Mouse (Mus musculus): ENCODE results near the gene Zbtb44. TPM values are rescaled to one million over a fixed set of nuclear protein-coding genes. Genes with fewer than 3 reads are reported as not detected.

The Zbtb44 gene
- 6.3 and 7.5 TPM in 2 replicates for polyA plus RNA-seq (2015; fragmentation: Nextera tagmentation; extraction: Ambion mirVana)

DNA sequence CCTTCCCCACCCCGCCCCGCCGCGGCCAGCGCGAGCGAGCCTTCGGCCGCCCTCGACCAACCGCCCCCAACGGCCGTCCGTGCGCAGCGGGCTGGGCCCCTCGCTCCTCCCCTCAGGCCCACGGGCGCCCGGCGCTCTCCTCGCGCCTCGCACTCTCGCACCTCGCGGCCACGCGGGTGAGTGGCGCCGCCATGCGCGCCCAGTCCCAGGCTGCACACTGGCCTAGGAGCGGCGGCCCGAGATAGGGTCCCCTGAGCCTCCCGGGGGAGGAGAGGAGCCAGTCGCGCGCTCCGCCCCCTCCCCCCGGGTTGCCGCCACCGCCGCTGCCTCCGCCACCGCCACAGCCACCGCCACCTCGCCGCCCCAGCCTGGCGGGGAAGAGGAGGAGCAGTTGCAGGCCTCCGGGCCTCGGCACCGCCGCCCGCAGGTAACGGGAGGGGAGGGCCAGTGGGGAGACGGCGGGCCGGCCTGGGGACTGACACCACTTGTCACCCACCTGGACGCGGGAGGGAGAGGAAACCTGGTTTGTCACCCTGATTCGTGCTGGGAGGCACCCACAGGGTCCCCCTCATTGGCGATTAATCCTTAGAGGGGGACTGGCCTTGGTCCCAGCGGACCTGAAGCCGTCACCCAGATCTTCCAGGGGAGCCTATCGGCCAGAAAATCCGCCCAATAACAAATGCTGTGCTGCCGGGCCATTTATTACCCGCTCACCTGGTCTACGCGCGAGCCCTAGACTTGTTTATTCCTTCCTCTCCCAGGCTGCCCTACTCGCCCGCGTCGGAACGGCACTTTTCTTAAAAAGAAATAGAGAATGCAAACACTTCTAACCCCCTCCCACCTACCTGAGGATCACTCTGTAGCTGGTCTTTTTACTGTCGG lies at the start of gene Zbtb44:
Gene Zbtb44 (plus strand): TSS at position 113 of the 882 bp plus-strand sequence.
- Histone ChIP-seq H3K4me3 (peak within 1 kb of the TSS; percentile 95), H3K4me1 (peaks cover 9% of the 10 kb centered on the region; the same call in 1 of the 2 replicates), H3K36me3 (no peaks in the 10 kb centered on the region), H3K9me3 (no peaks in the 10 kb centered on the region), H3K27me3 (no peaks in the 10 kb centered on the region), H3K9ac (peak within 1 kb of the TSS; percentile 96), H3K4me2 (peak within 1 kb of the TSS; percentile 85), H3K27ac (peak within 1 kb of the TSS; percentile 98)
- WGBS, result under 1% methylated on average over 56 of the region's 79 CpGs
- peak; percentile 89 for ATAC-seq (ENCODE audit: insufficient number of reproducible peaks, low FRiP score, low TSS enrichment, low read depth)

DNA sequence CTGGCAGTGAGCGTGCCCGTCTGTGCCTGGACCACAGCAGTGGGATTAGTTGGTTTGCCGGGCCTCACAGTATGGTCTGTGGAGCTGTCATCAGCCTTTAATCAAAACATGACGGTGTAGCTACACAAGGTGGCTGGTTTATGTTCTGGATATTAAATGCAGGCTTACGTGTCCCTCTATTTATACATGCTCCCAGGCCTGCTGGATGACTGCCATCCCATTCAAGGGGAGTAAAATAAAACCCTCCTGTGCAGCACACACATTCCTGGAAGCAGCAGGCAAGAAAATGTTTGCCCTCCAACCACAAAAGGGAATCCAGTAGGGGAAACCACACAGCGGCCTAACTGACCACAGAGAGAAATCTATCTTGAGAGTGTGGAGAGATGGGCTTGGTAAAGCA lies 44.7 kb upstream of the Zbtb44 start:
- Histone ChIP-seq H3K36me3 (no peaks in the 10 kb centered on the region), H3K9ac (no peak overlapping the region), H3K27ac (peak overlapping the region; percentile 8; the same call in 1 of the 2 replicates), H3K9me3 (no peaks in the 10 kb centered on the region), H3K4me2 (no peak overlapping the region), H3K27me3 (peaks cover 4% of the 10 kb centered on the region; the same call in 1 of the 2 replicates), H3K4me3 (no peak overlapping the region), H3K4me1 (peaks cover 10% of the 10 kb centered on the region)
- ATAC-seq (ENCODE audit: insufficient number of reproducible peaks, low FRiP score, low TSS enrichment, low read depth), result no peak
- 22% methylated on average over 6 of the region's 6 CpGs for WGBS

DNA sequence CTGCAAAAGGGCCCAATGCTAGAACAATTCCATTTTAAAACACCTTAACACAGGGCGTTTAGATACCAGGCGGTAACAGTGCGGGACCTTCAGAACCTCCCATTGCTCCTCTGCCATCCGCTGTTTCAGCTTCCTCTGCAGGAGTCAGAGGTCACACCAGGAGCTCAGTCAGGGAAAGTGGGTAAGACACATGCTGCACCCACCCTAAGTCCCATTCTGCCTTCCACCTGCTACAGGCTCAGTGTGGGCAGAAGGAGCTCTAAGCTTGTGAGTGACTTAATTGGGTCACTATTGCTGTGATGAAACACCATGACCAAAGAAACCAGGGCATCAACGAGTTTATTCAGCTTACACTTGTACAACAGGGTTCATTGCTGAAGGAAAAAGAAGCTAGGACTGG lies 37.3 kb upstream of the Zbtb44 start:
- no peaks in the 10 kb centered on the region for H3K36me3 ChIP-seq

DNA sequence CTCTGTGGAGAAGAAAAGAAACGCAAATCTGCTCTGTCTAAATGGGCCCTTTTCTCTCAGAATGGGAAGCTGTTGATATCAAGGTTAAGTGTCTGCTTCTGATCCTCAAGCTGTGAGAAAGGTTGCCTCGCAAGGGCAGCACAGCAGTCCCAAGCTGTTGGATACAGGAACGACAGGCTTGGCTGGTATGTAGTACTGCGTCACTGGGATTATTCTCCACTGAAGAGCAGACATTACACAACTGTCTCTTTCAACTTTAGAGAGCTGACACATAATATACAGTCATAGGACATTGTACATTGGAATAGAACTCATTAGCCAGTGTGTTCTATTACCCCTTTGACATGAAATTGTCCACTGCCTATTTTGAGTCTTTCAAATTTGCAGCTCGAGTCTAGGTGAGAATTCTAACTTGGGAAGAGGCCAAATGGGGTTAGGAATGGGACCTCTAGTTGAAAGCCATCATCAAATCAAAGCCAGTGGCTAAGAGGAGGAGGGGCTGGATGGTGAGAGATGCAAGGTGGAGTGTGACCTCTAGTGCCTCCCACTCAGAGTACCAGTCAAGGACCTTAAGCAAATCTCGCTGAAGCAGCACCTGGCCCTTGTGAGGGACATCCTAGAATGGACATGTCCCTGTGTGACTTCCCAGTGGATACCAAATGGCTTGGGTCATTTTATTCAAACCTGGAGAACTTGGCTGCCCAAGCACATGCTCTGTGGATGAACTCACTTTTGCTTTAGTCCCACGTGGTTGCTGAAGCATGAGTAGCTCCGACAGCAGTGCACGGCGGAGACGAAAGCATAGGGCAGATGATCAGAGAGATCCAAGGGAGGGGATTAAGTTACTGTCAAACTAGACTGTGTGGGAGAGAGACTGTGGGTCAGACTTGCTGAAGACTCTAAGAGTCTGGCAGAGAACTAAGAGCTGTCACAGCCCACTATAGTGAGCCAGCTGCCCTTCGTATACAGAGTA lies 33.6 kb upstream of the Zbtb44 start:
- no peak overlapping the region for H3K9ac ChIP-seq
- H3K4me1 ChIP-seq, result no peaks in the 10 kb centered on the region
- WGBS, result 69% methylated on average over 12 of the region's 12 CpGs
- no peak for ATAC-seq (ENCODE audit: insufficient number of reproducible peaks, low FRiP score, low TSS enrichment, low read depth)
- no peaks in the 10 kb centered on the region for H3K9me3 ChIP-seq
- H3K4me2 ChIP-seq, result no peak overlapping the region
- H3K4me3 ChIP-seq, result no peak overlapping the region
- no peaks in the 10 kb centered on the region for H3K27me3 ChIP-seq
- H3K27ac ChIP-seq, result no peak overlapping the region
- H3K36me3 ChIP-seq, result no peaks in the 10 kb centered on the region

More for the DNA sequence above, 37.3 kb upstream of the Zbtb44 start:
- no peaks in the 10 kb centered on the region for H3K9me3 ChIP-seq
- no peak for ATAC-seq (ENCODE audit: insufficient number of reproducible peaks, low FRiP score, low TSS enrichment, low read depth)
- 77% methylated on average over 5 of the region's 5 CpGs for WGBS
- H3K9ac ChIP-seq, result no peak overlapping the region
- H3K27ac ChIP-seq, result no peak overlapping the region
- no peak overlapping the region for H3K4me2 ChIP-seq
- no peaks in the 10 kb centered on the region for H3K4me1 ChIP-seq
- no peak overlapping the region for H3K4me3 ChIP-seq
- H3K27me3 ChIP-seq, result no peaks in the 10 kb centered on the region

DNA sequence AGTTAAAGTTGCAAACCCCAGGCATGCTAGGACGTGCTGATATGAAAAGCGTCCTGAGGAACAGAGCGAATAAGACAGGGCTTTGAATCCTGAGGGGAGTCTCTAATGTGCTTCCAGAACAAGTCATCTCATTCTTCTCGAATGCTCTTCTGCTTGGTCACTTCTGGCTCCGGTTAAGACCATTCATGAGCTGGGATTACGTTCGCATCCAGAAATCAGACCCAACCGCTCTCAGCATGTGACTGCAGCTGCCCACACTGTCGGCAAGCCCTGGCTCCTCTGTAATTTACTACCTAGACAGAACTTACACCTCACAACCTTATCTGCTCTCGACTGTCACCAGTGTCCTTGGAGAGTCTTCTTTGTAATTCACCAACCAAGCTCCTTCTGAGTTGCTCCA lies 29.8 kb upstream of the Zbtb44 start:
- no peak overlapping the region for H3K9ac ChIP-seq
- no peak for ATAC-seq (ENCODE audit: insufficient number of reproducible peaks, low FRiP score, low TSS enrichment, low read depth)
- H3K27ac ChIP-seq, result no peak overlapping the region
- no peaks in the 10 kb centered on the region for H3K36me3 ChIP-seq
- H3K4me2 ChIP-seq, result no peak overlapping the region
- H3K4me3 ChIP-seq, result no peak overlapping the region
- H3K4me1 ChIP-seq, result no peaks in the 10 kb centered on the region
- 54% methylated on average over 10 of the region's 10 CpGs for WGBS
- H3K9me3 ChIP-seq, result no peaks in the 10 kb centered on the region
- no peaks in the 10 kb centered on the region for H3K27me3 ChIP-seq

DNA sequence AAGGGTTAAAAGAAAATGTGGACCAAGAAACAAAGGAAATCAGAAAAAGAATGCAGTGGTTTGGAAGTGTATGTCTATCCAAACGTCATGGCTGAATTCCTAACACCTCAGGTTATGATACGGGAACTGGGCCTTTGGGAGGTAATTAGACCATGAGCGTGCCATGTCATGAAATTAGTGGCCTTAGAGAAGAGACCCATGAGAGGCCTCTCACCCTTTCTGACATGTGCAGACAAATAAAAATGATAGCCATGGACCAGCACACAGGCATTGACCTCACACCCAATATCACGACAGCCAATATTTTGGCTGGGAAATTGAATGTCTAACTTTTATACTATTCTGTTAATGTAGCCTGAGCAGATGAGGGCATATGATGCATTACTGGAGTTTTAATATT lies 27.9 kb upstream of the Zbtb44 start:
- H3K9ac ChIP-seq, result no peak overlapping the region
- no peaks in the 10 kb centered on the region for H3K9me3 ChIP-seq
- H3K27me3 ChIP-seq, result no peaks in the 10 kb centered on the region
- no peak overlapping the region for H3K4me2 ChIP-seq
- no peaks in the 10 kb centered on the region for H3K36me3 ChIP-seq
- no peak overlapping the region for H3K27ac ChIP-seq
- 50% methylated on average over 4 of the region's 4 CpGs for WGBS
- H3K4me1 ChIP-seq, result no peaks in the 10 kb centered on the region
- H3K4me3 ChIP-seq, result no peak overlapping the region
- no peak for ATAC-seq (ENCODE audit: insufficient number of reproducible peaks, low FRiP score, low TSS enrichment, low read depth)

DNA sequence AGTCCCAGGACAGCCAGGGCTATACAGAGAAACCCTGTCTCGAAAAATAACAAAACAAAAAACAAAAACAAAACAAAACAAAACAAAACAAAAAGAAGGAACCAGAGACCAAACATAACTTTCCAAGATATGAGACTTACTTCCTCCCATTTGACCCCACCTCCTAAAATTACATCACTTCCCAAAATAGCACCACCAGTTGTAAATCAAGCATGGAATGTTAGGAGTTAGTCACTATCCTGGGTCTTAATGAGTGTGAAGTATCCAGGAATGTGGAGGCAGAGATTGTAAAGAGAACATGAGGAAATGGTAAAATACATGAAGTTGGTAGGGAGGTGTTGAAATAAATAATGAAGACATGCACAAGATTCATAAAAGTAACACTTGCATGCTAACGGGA lies 21.1 kb upstream of the Zbtb44 start:
- Histone ChIP-seq H3K36me3 (no peaks in the 10 kb centered on the region), H3K4me1 (no peaks in the 10 kb centered on the region), H3K4me3 (no peak overlapping the region), H3K27me3 (no peaks in the 10 kb centered on the region), H3K9ac (no peak overlapping the region), H3K4me2 (no peak overlapping the region), H3K9me3 (no peaks in the 10 kb centered on the region), H3K27ac (no peak overlapping the region)
- WGBS, result 82% methylated on average over 2 of the region's 2 CpGs
- ATAC-seq (ENCODE audit: insufficient number of reproducible peaks, low FRiP score, low TSS enrichment, low read depth), result no peak

DNA sequence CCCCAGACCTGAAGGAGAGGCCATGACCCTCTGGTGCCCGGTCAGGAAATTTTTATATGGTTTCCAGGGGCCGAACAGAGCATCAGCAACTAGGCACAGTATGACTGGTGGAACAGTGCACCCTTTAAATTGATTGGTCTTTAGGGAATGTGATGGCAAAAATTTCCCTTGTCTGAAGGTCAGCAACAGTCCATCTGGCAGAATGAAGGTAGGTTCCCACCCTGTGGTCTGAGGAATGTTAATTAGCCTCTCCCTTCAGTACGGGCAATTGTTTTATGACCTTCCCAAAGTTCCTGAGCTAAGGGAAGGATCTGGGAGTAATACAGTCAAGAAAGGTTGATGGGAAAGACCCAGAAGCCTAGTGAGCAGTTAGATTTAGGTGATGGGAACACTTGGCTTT lies 20.4 kb upstream of the Zbtb44 start:
- Histone ChIP-seq H3K27me3 (no peaks in the 10 kb centered on the region), H3K4me2 (no peak overlapping the region), H3K36me3 (no peaks in the 10 kb centered on the region), H3K4me3 (no peak overlapping the region), H3K9ac (no peak overlapping the region), H3K9me3 (no peaks in the 10 kb centered on the region), H3K4me1 (no peaks in the 10 kb centered on the region), H3K27ac (no peak overlapping the region)
- WGBS, result 31% methylated on average over 3 of the region's 3 CpGs
- no peak for ATAC-seq (ENCODE audit: insufficient number of reproducible peaks, low FRiP score, low TSS enrichment, low read depth)

DNA sequence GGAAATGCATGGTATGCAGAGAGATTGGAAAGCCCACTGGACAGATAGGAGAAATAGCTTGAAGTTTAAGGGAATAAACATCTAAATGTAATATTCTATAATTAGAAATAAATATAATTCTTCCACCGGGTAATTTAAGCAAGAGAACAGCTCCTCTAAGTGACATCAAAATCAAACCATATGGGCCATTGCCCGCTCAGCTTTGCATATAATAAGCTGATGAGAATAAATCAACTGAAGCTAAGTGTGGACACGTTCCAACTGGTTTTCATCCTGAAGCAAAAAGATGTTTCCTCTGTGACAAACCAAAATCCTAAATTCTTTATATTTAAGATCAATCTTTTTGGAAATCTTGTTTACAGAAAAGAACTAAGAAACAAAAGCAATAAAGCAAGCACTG lies 19.7 kb upstream of the Zbtb44 start:
- Histone ChIP-seq H3K4me3 (no peak overlapping the region), H3K36me3 (no peaks in the 10 kb centered on the region), H3K4me2 (no peak overlapping the region), H3K4me1 (no peaks in the 10 kb centered on the region), H3K9ac (no peak overlapping the region), H3K9me3 (no peaks in the 10 kb centered on the region), H3K27ac (no peak overlapping the region), H3K27me3 (no peaks in the 10 kb centered on the region)
- ATAC-seq (ENCODE audit: insufficient number of reproducible peaks, low FRiP score, low TSS enrichment, low read depth), result no peak
- 44% methylated on average over 3 of the region's 3 CpGs for WGBS

DNA sequence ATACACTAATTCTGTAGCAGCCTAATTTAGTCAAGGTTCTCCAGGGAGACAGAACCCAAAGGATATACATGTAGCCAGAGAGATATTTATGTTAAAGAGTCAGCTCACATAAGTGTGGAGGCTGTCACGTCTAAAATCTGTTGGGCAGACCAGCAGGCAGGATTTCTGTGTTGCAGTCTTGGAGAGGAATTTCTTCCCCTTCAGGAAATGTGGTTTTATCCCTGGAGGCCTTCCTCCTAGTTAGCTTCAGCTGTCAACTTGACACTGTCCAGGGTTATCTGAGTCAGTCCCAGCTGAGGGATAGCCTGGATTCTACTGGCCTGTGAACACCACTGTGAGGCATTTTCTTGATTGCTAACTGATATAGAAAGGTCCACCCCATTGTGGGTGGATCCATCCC lies 18.9 kb upstream of the Zbtb44 start:
- Histone ChIP-seq H3K27me3 (no peaks in the 10 kb centered on the region), H3K9ac (no peak overlapping the region), H3K4me1 (no peaks in the 10 kb centered on the region), H3K4me2 (no peak overlapping the region), H3K9me3 (no peaks in the 10 kb centered on the region), H3K36me3 (no peaks in the 10 kb centered on the region), H3K27ac (no peak overlapping the region), H3K4me3 (no peak overlapping the region)
- ATAC-seq (ENCODE audit: insufficient number of reproducible peaks, low FRiP score, low TSS enrichment, low read depth), result no peak
- 8% methylated on average over 1 of the region's 1 CpGs for WGBS

DNA sequence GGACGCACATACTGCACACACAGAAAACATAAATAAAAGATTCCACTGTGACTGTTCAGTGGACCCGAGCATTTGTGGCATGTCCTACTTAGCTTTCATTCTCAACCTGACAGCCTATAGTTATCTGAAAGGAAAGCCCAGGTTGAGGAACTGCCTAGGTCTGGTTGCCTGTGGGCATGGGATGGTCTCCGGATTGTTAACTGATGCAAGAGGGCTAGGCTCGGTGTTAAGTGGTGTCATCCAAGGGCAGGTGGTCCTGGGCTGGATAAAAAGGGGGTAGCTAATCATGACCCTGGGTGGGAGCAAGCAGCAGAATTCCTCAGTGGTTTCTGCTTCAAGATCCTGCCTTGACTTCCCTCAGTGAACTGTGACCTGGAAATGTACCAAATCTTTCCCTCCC lies 17.8 kb upstream of the Zbtb44 start:
- H3K36me3 ChIP-seq, result no peaks in the 10 kb centered on the region
- H3K9ac ChIP-seq, result no peak overlapping the region
- H3K27ac ChIP-seq, result no peak overlapping the region
- no peaks in the 10 kb centered on the region for H3K9me3 ChIP-seq
- no peaks in the 10 kb centered on the region for H3K27me3 ChIP-seq
- H3K4me1 ChIP-seq, result no peaks in the 10 kb centered on the region
- no peak overlapping the region for H3K4me2 ChIP-seq
- WGBS, result 77% methylated on average over 4 of the region's 4 CpGs
- ATAC-seq (ENCODE audit: insufficient number of reproducible peaks, low FRiP score, low TSS enrichment, low read depth), result no peak
- no peak overlapping the region for H3K4me3 ChIP-seq

DNA sequence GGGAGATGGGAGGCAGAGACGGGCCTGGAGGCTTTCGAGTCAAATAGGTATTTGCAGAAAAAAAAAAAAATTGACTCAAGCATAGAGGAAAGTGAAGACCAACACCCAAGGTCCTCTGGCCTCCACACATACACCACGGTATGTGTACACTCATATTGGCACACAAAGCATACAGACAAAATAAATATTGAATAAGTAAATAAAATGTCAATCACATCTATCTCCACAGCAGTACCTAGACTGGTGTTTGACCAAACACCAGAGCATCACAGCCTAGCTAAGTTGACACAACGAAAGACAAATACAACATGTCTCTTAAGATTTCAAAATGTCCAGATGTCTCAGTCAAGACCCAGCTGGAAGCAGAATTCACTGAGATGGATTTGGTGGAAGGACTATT lies 17.0 kb upstream of the Zbtb44 start:
- no peak for ATAC-seq (ENCODE audit: insufficient number of reproducible peaks, low FRiP score, low TSS enrichment, low read depth)
- no peak overlapping the region for H3K4me2 ChIP-seq
- WGBS, result 90% methylated on average over 4 of the region's 4 CpGs

More for the DNA sequence above, 17.0 kb upstream of the Zbtb44 start:
- Histone ChIP-seq H3K27me3 (no peaks in the 10 kb centered on the region), H3K27ac (no peak overlapping the region), H3K36me3 (no peaks in the 10 kb centered on the region), H3K9ac (no peak overlapping the region), H3K9me3 (no peaks in the 10 kb centered on the region), H3K4me1 (no peaks in the 10 kb centered on the region), H3K4me3 (no peak overlapping the region)

Measured in limb, embryonic 15.5 days (tissue).